Mouse (Mus musculus) stomach, embryonic 16.5 days (tissue): ENCODE measurements at regions not wholly inside any gene's neighbourhood (a gene's known extent, or its start where the extent isn't known, plus 50 kb on each side); places are given as distances from the start of the nearest gene placed in this dataset.
A peak's percentile ranks its signal among the peaks of the same experiment; 100 is the strongest.

Source experiments
- ATAC-seq: fragments of 200-750 bp; cut with Nextera tagmentation; 2 replicates; pipeline ENCODE4 v1.8.0; 2017; ENCODE audit warnings: moderate number of reproducible peaks, moderate TSS enrichment; ENCODE audit not compliant: insufficient read depth, low FRiP score
- H3K27ac ChIP-seq: fragments of 300-500 bp; sonication (generic); 2 replicates; pipeline ENCODE4 v1.5.1; 2014; ENCODE audit warnings: low read length
- H3K27me3 ChIP-seq: fragments of 300-500 bp; sonication (generic); 2 replicates; pipeline ENCODE4 v1.6.1; 2014; ENCODE audit warnings: low read length, control low read depth, mixed read lengths; ENCODE audit not compliant: control insufficient read depth, insufficient read depth
- H3K36me3 ChIP-seq: fragments of 300-500 bp; sonication (generic); 2 replicates; pipeline ENCODE4 v1.6.1; 2014; ENCODE audit warnings: low read length; ENCODE audit not compliant: control insufficient read depth, insufficient read depth
- H3K4me1 ChIP-seq: fragments of 300-500 bp; sonication (generic); 2 replicates; pipeline ENCODE4 v1.6.1; 2014; ENCODE audit warnings: low read length, control low read depth, mixed read lengths; ENCODE audit not compliant: control insufficient read depth, insufficient read depth
- H3K4me2 ChIP-seq: fragments of 300-500 bp; sonication (generic); 2 replicates; pipeline ENCODE4 v1.6.1; 2014; ENCODE audit warnings: low read depth, low read length, mixed read lengths
- H3K4me3 ChIP-seq: fragments of 300-500 bp; sonication (generic); replicated peaks from 2 replicates; pipeline ENCODE4 v1.5.1; 2014; ENCODE audit warnings: mild to moderate bottlenecking, low read length
- H3K9ac ChIP-seq: fragments of 300-500 bp; sonication (generic); 2 replicates; pipeline ENCODE4 v1.6.1; 2014; ENCODE audit warnings: low read length
- H3K9me3 ChIP-seq: fragments of 300-500 bp; sonication (generic); replicated peaks from 2 replicates; pipeline ENCODE4 v1.6.1; 2016; ENCODE audit warnings: low read length, control low read depth; ENCODE audit not compliant: control insufficient read depth
- WGBS: fragments of 180-500 bp; shearing (Covaris S2); extraction: QIAGEN DNeasy Blood & Tissue Kit; methylation state at CpG from one replicate; pipeline ENCODE4 v1.1.7; 2014; 5-methylcytosine and 5-hydroxymethylcytosine counted together

GRCm38 (mm10) chrX:11931432-11931831, 228.7 kb downstream of the Bcor start:
- no peak overlapping the region for H3K4me2 ChIP-seq
- no peak overlapping the region for H3K27ac ChIP-seq
- ATAC-seq = peak; percentile 44; the same call in 1 of the 2 replicates
- 24% methylated on average over 9 of the region's 9 CpGs for WGBS
- H3K4me3 ChIP-seq = no peak overlapping the region
- H3K36me3 ChIP-seq = no peaks in the 10 kb centered on the region
- no peaks in the 10 kb centered on the region for H3K9me3 ChIP-seq
- H3K4me1 ChIP-seq = 0 out of 2 replicates have a peak, but pooled peaks cover 6% of the 10 kb centered on the region
- H3K27me3 ChIP-seq = peaks cover 3% of the 10 kb centered on the region; the same call in 1 of the 2 replicates
- H3K9ac ChIP-seq = no peak overlapping the region; the same call in 1 of the 2 replicates

GRCm38 (mm10) chrX:11935337-11935736, 224.8 kb downstream of the Bcor start:
- H3K4me1 ChIP-seq = 0 out of 2 replicates have a peak, but pooled peaks cover 6% of the 10 kb centered on the region
- H3K9ac ChIP-seq = no peak overlapping the region
- H3K36me3 ChIP-seq = no peaks in the 10 kb centered on the region
- no peak for ATAC-seq
- no peak overlapping the region for H3K4me2 ChIP-seq
- no peaks in the 10 kb centered on the region for H3K9me3 ChIP-seq
- H3K4me3 ChIP-seq = no peak overlapping the region
- no peak overlapping the region for H3K27ac ChIP-seq
- 58% methylated on average over 5 of the region's 5 CpGs for WGBS
- peaks cover 4% of the 10 kb centered on the region; the same call in 1 of the 2 replicates for H3K27me3 ChIP-seq

GRCm38 (mm10) chrX:11940246-11940645, 219.9 kb downstream of the Bcor start:
- Histone ChIP-seq H3K9me3 (no peaks in the 10 kb centered on the region), H3K4me1 (no peaks in the 10 kb centered on the region), H3K27ac (no peak overlapping the region), H3K36me3 (no peaks in the 10 kb centered on the region), H3K4me3 (no peak overlapping the region), H3K27me3 (peaks cover 4% of the 10 kb centered on the region; the same call in 1 of the 2 replicates), H3K4me2 (no peak overlapping the region), H3K9ac (no peak overlapping the region)
- 75% methylated on average over 2 of the region's 2 CpGs for WGBS
- ATAC-seq = no peak

GRCm38 (mm10) chrX:11943367-11943766, 216.8 kb downstream of the Bcor start:
- Histone ChIP-seq H3K4me3 (no peak overlapping the region), H3K4me2 (no peak overlapping the region), H3K36me3 (no peaks in the 10 kb centered on the region), H3K27ac (no peak overlapping the region), H3K9me3 (no peaks in the 10 kb centered on the region), H3K4me1 (no peaks in the 10 kb centered on the region), H3K27me3 (no peaks in the 10 kb centered on the region; the same call in 1 of the 2 replicates), H3K9ac (no peak overlapping the region)
- WGBS = 38% methylated on average over 10 of the region's 10 CpGs
- ATAC-seq = peak; percentile 25; the same call in 1 of the 2 replicates

GRCm38 (mm10) chrX:11944574-11944973, 215.6 kb downstream of the Bcor start:
- 30% methylated on average over 6 of the region's 6 CpGs for WGBS
- Histone ChIP-seq H3K4me1 (no peaks in the 10 kb centered on the region), H3K9me3 (no peaks in the 10 kb centered on the region), H3K27me3 (no peaks in the 10 kb centered on the region; the same call in 1 of the 2 replicates), H3K27ac (no peak overlapping the region), H3K4me2 (no peak overlapping the region), H3K36me3 (no peaks in the 10 kb centered on the region), H3K9ac (no peak overlapping the region), H3K4me3 (no peak overlapping the region)
- no peak for ATAC-seq

- no peaks in the 10 kb centered on the region for H3K4me1 ChIP-seq
- WGBS = 50% methylated on average over 1 of the region's 1 CpGs
- H3K4me3 ChIP-seq = no peak overlapping the region
- H3K36me3 ChIP-seq = no peaks in the 10 kb centered on the region
- H3K9ac ChIP-seq = no peak overlapping the region
- no peak overlapping the region for H3K4me2 ChIP-seq
- no peaks in the 10 kb centered on the region for H3K9me3 ChIP-seq
- H3K27ac ChIP-seq = no peak overlapping the region
- no peak for ATAC-seq
- H3K27me3 ChIP-seq = no peaks in the 10 kb centered on the region; the same call in 1 of the 2 replicates
Observed at GRCm38 (mm10) chrX:11945280-11945679, 214.9 kb downstream of the Bcor start.

- WGBS = 41% methylated on average over 2 of the region's 2 CpGs
- no peaks in the 10 kb centered on the region for H3K36me3 ChIP-seq
- no peaks in the 10 kb centered on the region; the same call in 1 of the 2 replicates for H3K27me3 ChIP-seq
- H3K9me3 ChIP-seq = no peaks in the 10 kb centered on the region
- ATAC-seq = no peak
- no peaks in the 10 kb centered on the region for H3K4me1 ChIP-seq
- H3K9ac ChIP-seq = no peak overlapping the region
- H3K27ac ChIP-seq = no peak overlapping the region
- no peak overlapping the region for H3K4me3 ChIP-seq
- no peak overlapping the region for H3K4me2 ChIP-seq
Observed at GRCm38 (mm10) chrX:11952193-11952592, 208.0 kb downstream of the Bcor start.

- no peak overlapping the region for H3K27ac ChIP-seq
- no peak overlapping the region for H3K4me2 ChIP-seq
- no peaks in the 10 kb centered on the region for H3K36me3 ChIP-seq
- no peaks in the 10 kb centered on the region for H3K4me1 ChIP-seq
- no peak overlapping the region for H3K4me3 ChIP-seq
- no peak for ATAC-seq
- no peaks in the 10 kb centered on the region for H3K9me3 ChIP-seq
- WGBS = 68% methylated on average over 3 of the region's 3 CpGs
- H3K9ac ChIP-seq = no peak overlapping the region
- no peaks in the 10 kb centered on the region for H3K27me3 ChIP-seq
Observed at GRCm38 (mm10) chrX:11956194-11956593, 204.0 kb downstream of the Bcor start.

GRCm38 (mm10) chrX:11957011-11957410, 203.1 kb downstream of the Bcor start:
- Histone ChIP-seq H3K4me1 (no peaks in the 10 kb centered on the region), H3K4me3 (no peak overlapping the region), H3K9me3 (no peaks in the 10 kb centered on the region), H3K9ac (no peak overlapping the region), H3K4me2 (no peak overlapping the region), H3K27ac (no peak overlapping the region), H3K36me3 (no peaks in the 10 kb centered on the region), H3K27me3 (no peaks in the 10 kb centered on the region)
- ATAC-seq = no peak
- 51% methylated on average over 6 of the region's 6 CpGs for WGBS
